Mouse (Mus musculus): ENCODE data around the gene Ranbp1. TPM values are rescaled to one million over a fixed set of nuclear protein-coding genes. Genes with fewer than 3 reads are reported as not detected.

Gene Ranbp1
- polyA plus RNA-seq (2015; fragmentation: Nextera tagmentation; extraction: Ambion mirVana) = 321 and 372 TPM in 2 replicates

DNA sequence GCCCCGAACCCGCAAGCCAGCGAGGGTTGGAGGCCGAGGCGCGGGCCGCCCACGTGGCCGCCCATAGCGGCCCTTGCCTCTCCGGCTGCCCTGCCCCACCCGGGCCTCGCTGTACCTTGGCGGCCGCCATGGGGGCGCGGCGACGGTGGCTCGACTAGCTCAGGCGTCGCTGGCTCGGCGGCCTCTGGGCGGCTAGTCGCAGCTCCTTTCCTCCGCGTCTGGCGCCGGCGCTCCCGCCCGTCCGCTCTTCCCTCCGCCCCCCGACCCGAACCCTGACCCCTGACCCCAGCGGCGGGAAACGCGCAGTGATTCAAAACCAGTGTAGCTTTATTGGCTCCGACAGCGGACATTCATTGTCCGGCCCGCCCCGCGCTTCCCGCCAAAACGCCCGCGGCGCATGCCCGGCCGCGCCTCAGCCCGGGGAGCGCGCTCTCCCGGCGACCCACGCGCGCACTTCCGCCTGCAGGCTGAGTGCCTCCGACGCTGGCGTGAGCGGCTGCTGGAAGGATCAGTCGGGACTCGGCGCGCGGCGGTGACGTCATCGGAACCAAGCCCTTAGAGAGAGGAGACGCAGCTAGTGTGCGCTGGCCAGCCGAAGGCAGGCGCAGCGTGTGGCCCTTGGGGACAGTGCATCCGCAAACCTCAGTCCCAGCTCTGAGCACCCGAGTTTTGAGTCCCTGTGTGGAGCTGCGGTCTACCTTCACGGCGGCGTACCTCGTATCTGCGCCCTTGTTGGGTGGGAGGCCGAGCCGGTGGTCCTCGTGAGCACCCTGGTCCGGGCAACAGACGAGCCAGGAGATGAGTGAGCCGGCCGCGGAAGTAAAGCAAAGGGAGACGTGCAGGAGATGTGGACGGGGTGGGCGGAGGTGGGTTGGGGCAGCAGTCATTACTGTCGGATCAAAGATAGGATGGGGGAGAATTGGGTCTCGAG is at the start of gene Ranbp1, which contains the start of gene Trmt2a:
Gene Ranbp1 (minus strand): TSS at position 300 of the 931 bp plus-strand sequence.
Gene Trmt2a (plus strand): TSS at position 247 of the 931 bp plus-strand sequence.

GRCm38 (mm10) chr16:18289067-18289588 is 40.6 kb upstream of the Ranbp1 start, which contains the start of gene Dgcr8:
TSS of gene Dgcr8 (minus strand) at chr16:18289246.

DNA sequence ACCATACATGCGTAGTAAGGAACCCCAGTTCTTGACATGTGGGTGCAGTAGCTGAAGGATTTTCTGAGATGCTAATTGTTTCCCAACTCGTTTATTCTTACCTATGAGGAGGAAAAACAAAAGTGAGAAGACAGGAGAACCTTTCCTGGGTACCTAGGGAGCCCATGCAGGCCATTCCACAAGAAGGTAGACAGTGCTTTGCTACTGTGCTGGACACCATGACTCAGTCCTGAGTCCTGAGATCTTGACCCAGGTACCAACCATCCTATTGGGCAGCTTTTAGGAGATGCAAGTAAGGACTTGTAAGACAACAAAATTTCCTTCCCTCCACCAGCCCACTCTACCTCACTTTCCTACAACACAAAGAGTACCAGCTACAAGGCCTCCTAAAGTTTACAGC is 9.7 kb upstream of the Ranbp1 start, which contains the start of gene Gm49776:
Gene Gm49776 (minus strand): TSS at position 101 of the 400 bp plus-strand sequence.

GRCm38 (mm10) chr16:18234671-18235388 is 13.7 kb downstream of the Ranbp1 start, which contains the start of gene Zdhhc8:
TSS of gene Zdhhc8 (minus strand) at chr16:18235136.

GRCm38 (mm10) chr16:18217579-18217978 is 31.0 kb downstream of the Ranbp1 start, which contains the start of gene Ccdc188:
TSS of gene Ccdc188 (plus strand) at chr16:18217879.

MicroRNAs within 50 kb of the gene (microRNA counts, 519-probe panel; counts per million panel counts)
- microRNA mmu-miR-1306 = 88.3 counts per million

Other genes starting within 250 kb of the Ranbp1 start
- 40.2 and 45.3 TPM in 2 replicates for gene Dgcr6, start 195.9 kb downstream of the Ranbp1 start, polyA plus RNA-seq (2015; fragmentation: Nextera tagmentation; extraction: Ambion mirVana)
- 4.2 and 5.6 TPM in 2 replicates for gene Prodh, start 158.5 kb downstream of the Ranbp1 start, polyA plus RNA-seq (2015; fragmentation: Nextera tagmentation; extraction: Ambion mirVana)
- gene Rtn4r, start 121.1 kb downstream of the Ranbp1 start, polyA plus RNA-seq (2015; fragmentation: Nextera tagmentation; extraction: Ambion mirVana) = 0.25 and 0.43 TPM in 2 replicates
- not detected in 2 replicates for gene Ccdc188, start 30.9 kb downstream of the Ranbp1 start, polyA plus RNA-seq (2015; fragmentation: Nextera tagmentation; extraction: Ambion mirVana)
- gene Zdhhc8, start 13.6 kb downstream of the Ranbp1 start, polyA plus RNA-seq (2015; fragmentation: Nextera tagmentation; extraction: Ambion mirVana) = 2.6 and 4.8 TPM in 2 replicates
- 57.7 and 58.7 TPM in 2 replicates for gene Trmt2a, start 53 bp downstream of the Ranbp1 start, polyA plus RNA-seq (2015; fragmentation: Nextera tagmentation; extraction: Ambion mirVana)
- 3.4 TPM in 1 of 2 replicates, not detected in the other for gene Gm49776, start 9.6 kb upstream of the Ranbp1 start, polyA plus RNA-seq (2015; fragmentation: Nextera tagmentation; extraction: Ambion mirVana)
- gene Dgcr8, start 40.5 kb upstream of the Ranbp1 start, polyA plus RNA-seq (2015; fragmentation: Nextera tagmentation; extraction: Ambion mirVana) = 16.1 and 17.9 TPM in 2 replicates
- gene Tango2, start 99.4 kb upstream of the Ranbp1 start, polyA plus RNA-seq (2015; fragmentation: Nextera tagmentation; extraction: Ambion mirVana) = 75.2 and 81.4 TPM in 2 replicates
- 19.8 and 27.9 TPM in 2 replicates for gene Arvcf, start 99.5 kb upstream of the Ranbp1 start, polyA plus RNA-seq (2015; fragmentation: Nextera tagmentation; extraction: Ambion mirVana)
- gene Txnrd2, start 177.7 kb upstream of the Ranbp1 start, polyA plus RNA-seq (2015; fragmentation: Nextera tagmentation; extraction: Ambion mirVana) = 106 and 115 TPM in 2 replicates
- 118 and 126 TPM in 2 replicates for gene Comt, start 178.1 kb upstream of the Ranbp1 start, polyA plus RNA-seq (2015; fragmentation: Nextera tagmentation; extraction: Ambion mirVana)
- gene Gnb1l, start 250.0 kb upstream of the Ranbp1 start, polyA plus RNA-seq (2015; fragmentation: Nextera tagmentation; extraction: Ambion mirVana) = 10.1 and 12.7 TPM in 2 replicates